Mouse (Mus musculus) cerebellum, adult 2 months (tissue): ENCODE data around the gene Pecam1.

Source experiments
- CTCF ChIP-seq: fragments of 200-500 bp; IDR thresholded peaks from 2 replicates; pipeline ENCODE4 v1.5.1; 2011; ENCODE audit warnings: low read depth, mild to moderate bottlenecking, control low read depth, low read length, moderate library complexity, borderline replicate concordance; ENCODE audit not compliant: insufficient read depth
- POLR2A ChIP-seq: fragments of 200-500 bp; IDR thresholded peaks from 2 replicates; pipeline ENCODE4 v1.6.1; 2011; ENCODE audit warnings: low read length, control low read depth, borderline replicate concordance; ENCODE audit not compliant: insufficient read depth

GRCm38 (mm10) chr11:106642966-106643637 lies 107.3 kb downstream of the Pecam1 start:
- TF ChIP-seq POLR2A: no peak
- TF ChIP-seq CTCF: no peak
